Mouse (Mus musculus): Measurements from ENCODE around the gene Rnd2. TPM values are rescaled to one million over a fixed set of nuclear protein-coding genes. Genes with fewer than 3 reads are reported as not detected.

The Rnd2 gene
- total RNA-seq (2023; ENCODE audit: inconsistent age), result 0.87 to 1.5 TPM (median 1.0 TPM) in 4 replicates

GRCm38 (mm10) chr11:101464211-101465100 lies at the start of gene Rnd2:
Rnd2 (plus strand) TSS chr11:101464999.

DNA sequence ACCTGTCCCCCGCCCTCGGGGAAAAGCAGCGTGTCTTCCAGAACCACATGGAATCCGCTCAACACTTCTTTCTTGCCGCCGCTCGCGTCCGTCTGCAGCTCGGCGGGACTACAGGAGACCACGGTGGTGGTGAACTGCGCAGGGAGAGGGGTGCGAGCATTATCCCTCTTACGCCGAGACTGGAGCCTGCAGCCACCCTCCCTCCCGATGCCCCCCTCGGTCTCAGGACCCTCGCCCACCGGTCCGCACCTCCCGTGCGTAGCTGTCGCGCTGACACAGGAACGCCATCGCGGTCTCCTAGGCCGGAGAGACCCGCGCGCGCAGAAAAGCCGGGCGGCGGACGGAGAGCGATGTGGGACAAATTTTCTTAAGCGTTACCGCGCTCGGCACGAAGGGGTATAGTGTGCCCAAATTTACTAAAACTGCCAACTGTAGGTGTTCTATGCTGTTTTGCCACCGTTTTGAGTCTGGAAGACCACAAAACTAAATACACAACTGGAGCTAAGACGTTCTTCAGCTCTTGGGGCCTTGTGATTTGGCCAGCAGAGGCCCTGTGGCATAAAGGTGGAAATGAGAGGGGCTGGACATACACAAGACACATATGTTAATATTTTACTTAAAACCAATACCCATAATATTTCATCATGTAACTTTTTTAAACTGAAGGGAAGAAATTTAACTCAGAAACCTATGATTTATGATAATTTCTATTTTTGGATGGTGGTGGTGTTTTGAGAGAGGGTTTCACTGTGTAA lies 47.5 kb upstream of the Rnd2 start, which contains the start of gene Aarsd1:
TSS of gene Aarsd1 (minus strand) at position 515 of the 755 bp plus-strand sequence.

DNA sequence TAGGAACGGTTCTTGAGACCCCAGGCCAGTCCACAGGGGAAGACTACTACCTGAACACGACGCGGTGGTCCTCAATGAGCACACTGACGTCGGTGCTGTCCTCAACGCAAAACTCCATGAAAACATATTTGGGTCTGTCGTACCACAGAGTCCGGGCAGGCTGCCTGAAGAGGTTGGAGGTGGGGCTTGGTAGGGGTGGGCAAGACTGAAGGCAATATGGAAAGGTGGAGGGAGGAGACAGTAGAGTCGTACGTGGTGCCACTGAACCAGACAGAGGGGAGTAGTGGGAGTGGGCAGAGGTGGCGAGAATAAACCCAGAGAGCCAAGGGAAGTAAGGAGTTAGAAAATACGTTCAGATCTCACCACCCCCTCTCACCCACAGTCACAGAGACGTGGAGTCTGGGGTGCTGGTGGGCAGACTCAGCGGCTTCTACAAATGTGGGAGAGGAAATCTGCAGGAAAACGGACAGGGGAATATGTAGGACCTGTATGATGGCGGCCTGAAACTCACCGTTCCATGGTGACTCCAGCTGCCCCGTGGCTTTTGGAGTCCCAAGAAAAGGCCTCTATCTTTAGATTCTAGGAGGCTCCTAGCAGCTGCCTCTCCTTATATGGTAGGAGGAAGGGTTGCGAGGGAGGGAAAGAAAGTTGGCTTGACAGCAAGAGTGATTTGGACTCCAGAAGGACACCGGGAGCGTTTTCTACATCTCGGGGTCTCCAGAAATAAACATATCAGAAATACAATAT lies 40.5 kb upstream of the Rnd2 start, which contains the start of gene Gm27029:
TSS of gene Gm27029 (minus strand) at position 692 of the 747 bp plus-strand sequence.

GRCm38 (mm10) chr11:101424925-101425813 lies 39.6 kb upstream of the Rnd2 start, which contains the start of the genes Rundc1 and Ptges3l:
Rundc1 (plus strand) TSS chr11:101425085.
Ptges3l (minus strand) TSS chr11:101425333.

DNA sequence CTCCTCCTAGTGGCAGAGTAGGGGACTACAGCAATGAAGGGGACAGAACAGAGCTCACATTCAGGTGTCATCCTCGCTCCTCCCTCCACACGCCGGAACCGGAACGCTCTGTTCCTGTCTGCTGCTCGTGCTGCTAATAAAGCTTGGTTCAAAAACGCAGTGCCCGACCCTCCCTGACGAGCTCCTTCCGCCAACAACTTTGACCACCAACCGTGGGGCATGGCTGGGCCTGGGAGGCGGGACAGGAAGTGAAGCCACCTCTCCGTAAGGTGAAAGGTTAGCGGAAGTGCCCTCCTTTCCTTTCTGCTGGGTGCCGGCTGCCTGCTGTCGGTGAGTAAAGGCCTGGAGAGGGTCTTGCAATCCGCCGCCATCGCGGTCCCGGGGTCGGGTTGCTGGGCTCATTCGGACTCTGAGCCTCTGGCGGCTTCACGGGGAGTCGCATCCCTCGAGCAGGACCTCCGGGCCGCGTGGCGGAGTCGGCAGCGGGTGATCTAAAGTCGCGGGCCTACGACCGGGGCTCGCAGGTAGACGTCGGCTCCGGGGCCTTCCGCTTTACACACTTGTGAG lies 22.6 kb upstream of the Rnd2 start, which contains the start of gene Rpl27:
TSS of gene Rpl27 (plus strand) at position 172 of the 567 bp plus-strand sequence.

DNA sequence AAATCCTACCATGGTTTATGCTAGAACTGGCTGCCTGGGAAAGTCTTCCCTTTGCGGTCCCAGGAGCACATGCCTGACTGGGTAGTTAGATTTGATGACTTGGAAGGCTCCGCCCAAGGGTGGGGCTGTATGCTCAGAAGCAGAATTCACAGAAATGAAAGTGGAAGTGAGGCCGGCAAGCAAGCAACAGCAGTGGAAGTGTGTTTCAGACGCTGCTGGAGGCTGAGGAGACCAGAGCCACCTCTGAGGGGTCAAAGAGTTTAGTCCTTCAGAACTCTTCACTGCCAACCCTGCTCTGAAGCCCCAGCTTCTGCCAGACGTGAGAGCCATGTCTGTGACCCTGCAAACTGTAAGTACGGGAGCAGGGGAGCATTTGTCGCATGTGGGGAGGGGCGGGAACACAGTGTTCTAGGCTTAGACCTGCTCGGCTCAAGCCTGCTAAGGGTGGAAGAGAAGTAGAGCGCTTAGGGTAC lies 16.5 kb upstream of the Rnd2 start, which contains the start of gene Ifi35:
TSS of gene Ifi35 (plus strand) at position 134 of the 473 bp plus-strand sequence.

GRCm38 (mm10) chr11:101465869-101466551 lies 1.2 kb downstream of the Rnd2 start, which contains the start of gene Vat1:
Vat1 (minus strand) TSS chr11:101466230.

Other genes starting within 250 kb of the Rnd2 start
- gene Ezh1, start 238.5 kb upstream of the Rnd2 start, total RNA-seq (2023; ENCODE audit: inconsistent age), result 74.4 to 88.1 TPM (median 79.3 TPM) in 4 replicates
- not detected in 4 replicates for gene Ramp2, start 219.0 kb upstream of the Rnd2 start, total RNA-seq (2023; ENCODE audit: inconsistent age)
- 73.6 to 86.7 TPM (median 83.1 TPM) in 4 replicates for gene Vps25, start 211.3 kb upstream of the Rnd2 start, total RNA-seq (2023; ENCODE audit: inconsistent age)
- 0.21 to 1.5 TPM (median 1.1 TPM) in 4 replicates for gene Wnk4, start 204.4 kb upstream of the Rnd2 start, total RNA-seq (2023; ENCODE audit: inconsistent age)
- gene Cntd1, start 186.0 kb upstream of the Rnd2 start, total RNA-seq (2023; ENCODE audit: inconsistent age), result 0.22 to 0.51 TPM (median 0.47 TPM) in 4 replicates
- gene Coa3, start 185.9 kb upstream of the Rnd2 start, total RNA-seq (2023; ENCODE audit: inconsistent age), result 26.7 to 40.5 TPM (median 28.5 TPM) in 4 replicates
- 177 to 193 TPM (median 186 TPM) in 4 replicates for gene Becn1, start 162.7 kb upstream of the Rnd2 start, total RNA-seq (2023; ENCODE audit: inconsistent age)
- gene Psme3, start 148.8 kb upstream of the Rnd2 start, total RNA-seq (2023; ENCODE audit: inconsistent age), result 134 to 152 TPM (median 146 TPM) in 4 replicates
- gene Aoc2, start 139.9 kb upstream of the Rnd2 start, total RNA-seq (2023; ENCODE audit: inconsistent age), result 13.2 to 15.9 TPM (median 13.8 TPM) in 4 replicates
- 0.26 to 0.87 TPM (median 0.59 TPM) in 4 replicates for gene Aoc3, start 134.4 kb upstream of the Rnd2 start, total RNA-seq (2023; ENCODE audit: inconsistent age)
- gene G6pc, start 97.4 kb upstream of the Rnd2 start, total RNA-seq (2023; ENCODE audit: inconsistent age), result not detected in 4 replicates
- 18.5 to 27.4 TPM (median 26.4 TPM) in 4 replicates for gene Aarsd1, start 47.4 kb upstream of the Rnd2 start, total RNA-seq (2023; ENCODE audit: inconsistent age)
- gene Gm27029, start 40.2 kb upstream of the Rnd2 start, total RNA-seq (2023; ENCODE audit: inconsistent age), result 0.87 to 3.1 TPM (median 1.6 TPM) in 4 replicates
- gene Rundc1, start 39.9 kb upstream of the Rnd2 start, total RNA-seq (2023; ENCODE audit: inconsistent age), result 20.8 to 21.4 TPM (median 20.9 TPM) in 4 replicates
- gene Ptges3l, start 39.7 kb upstream of the Rnd2 start, total RNA-seq (2023; ENCODE audit: inconsistent age), result 1.7 to 2.7 TPM (median 2.0 TPM) in 4 replicates
- gene Rpl27, start 22.7 kb upstream of the Rnd2 start, total RNA-seq (2023; ENCODE audit: inconsistent age), result 98.0 to 135 TPM (median 128 TPM) in 4 replicates
- gene Ifi35, start 16.6 kb upstream of the Rnd2 start, total RNA-seq (2023; ENCODE audit: inconsistent age), result 63.1 to 83.1 TPM (median 74.7 TPM) in 4 replicates
- 13.4 to 20.3 TPM (median 15.6 TPM) in 4 replicates for gene Vat1, start 1.2 kb downstream of the Rnd2 start, total RNA-seq (2023; ENCODE audit: inconsistent age)
- 5.5 to 9.9 TPM (median 7.5 TPM) in 4 replicates for gene Brca1, start 87.0 kb downstream of the Rnd2 start, total RNA-seq (2023; ENCODE audit: inconsistent age)
- 124 to 157 TPM (median 143 TPM) in 4 replicates for gene Nbr1, start 87.2 kb downstream of the Rnd2 start, total RNA-seq (2023; ENCODE audit: inconsistent age)
- gene Tmem106a, start 117.2 kb downstream of the Rnd2 start, total RNA-seq (2023; ENCODE audit: inconsistent age), result 4.3 to 5.8 TPM (median 5.2 TPM) in 4 replicates
- gene Gm11634, start 134.3 kb downstream of the Rnd2 start, total RNA-seq (2023; ENCODE audit: inconsistent age), result not detected in 4 replicates
- gene Rdm1, start 162.2 kb downstream of the Rnd2 start, total RNA-seq (2023; ENCODE audit: inconsistent age), result 42.9 to 60.2 TPM (median 48.0 TPM) in 4 replicates
- 1.7 to 2.8 TPM (median 2.2 TPM) in 4 replicates for gene Arl4d, start 200.5 kb downstream of the Rnd2 start, total RNA-seq (2023; ENCODE audit: inconsistent age)